Mouse (Mus musculus) kidney, postnatal 0 days (tissue): ENCODE results near the gene Myt1l. TPM values are rescaled to one million over a fixed set of nuclear protein-coding genes. Genes with fewer than 3 reads are reported as not detected.

Source experiments
- ATAC-seq: fragments of 200-750 bp; cut with Nextera tagmentation; replicated peaks from 2 replicates; pipeline ENCODE4 v1.8.0; 2017; ENCODE audit warnings: low read depth, moderate number of reproducible peaks, moderate TSS enrichment, moderate library complexity; ENCODE audit not compliant: low FRiP score
- DNase-seq: peaks from one replicate; pipeline ENCODE4 v3.0.0-alpha.2; 2016; ENCODE audit warnings: low spot score
- H3K27ac ChIP-seq: fragments of 300-500 bp; sonication (generic); 2 replicates; pipeline ENCODE4 v1.5.1; 2014; ENCODE audit warnings: mild to moderate bottlenecking
- H3K27me3 ChIP-seq: fragments of 300-500 bp; sonication (generic); 2 replicates; pipeline ENCODE4 v1.6.1; 2014; ENCODE audit warnings: low read length, mixed read lengths; ENCODE audit not compliant: insufficient read depth
- H3K36me3 ChIP-seq: fragments of 300-500 bp; sonication (generic); 2 replicates; pipeline ENCODE4 v1.6.1; 2014; ENCODE audit warnings: low read length, mixed read lengths; ENCODE audit not compliant: insufficient read depth
- H3K4me1 ChIP-seq: fragments of 300-500 bp; sonication (generic); replicated peaks from 2 replicates; pipeline ENCODE4 v1.6.1; 2014; ENCODE audit warnings: antibody characterized with exemption, low read length, mixed read lengths; ENCODE audit not compliant: insufficient read depth
- H3K4me2 ChIP-seq: fragments of 300-500 bp; sonication (generic); 2 replicates; pipeline ENCODE4 v1.6.1; 2014; ENCODE audit warnings: mild to moderate bottlenecking, low read length, moderate library complexity, mixed read lengths
- H3K4me3 ChIP-seq: fragments of 300-500 bp; sonication (generic); replicated peaks from 2 replicates; pipeline ENCODE4 v1.5.1; 2014; ENCODE audit warnings: low read depth, low read length
- H3K9ac ChIP-seq: fragments of 300-500 bp; sonication (generic); 2 replicates; pipeline ENCODE4 v1.6.1; 2014; ENCODE audit warnings: low read depth, low read length
- H3K9me3 ChIP-seq: fragments of 300-500 bp; sonication (generic); replicated peaks from 2 replicates; pipeline ENCODE4 v1.6.1; 2016; ENCODE audit warnings: low read length, inconsistent platforms, mixed read lengths
- CTCF ChIP-seq: IDR thresholded peaks from 2 replicates; pipeline ENCODE4 v1.5.1; 2016; ENCODE audit warnings: antibody characterized with exemption, low read depth, mild to moderate bottlenecking, moderate library complexity
- WGBS: fragments of 180-500 bp; shearing (Covaris S2); extraction: QIAGEN DNeasy Blood & Tissue Kit; methylation state at CpG from one replicate; pipeline ENCODE4 v1.1.7; 2014; 5-methylcytosine and 5-hydroxymethylcytosine counted together
- polyA plus RNA-seq: library from polyadenylated mRNA; unstranded; fragments of >200 nt; fragmentation: Nextera tagmentation; extraction: Ambion mirVana; gene quantifications from 2 replicates; pipeline ENCODE4 v1.2.1, GENCODE M21; 2015

Gene Myt1l
- polyA plus RNA-seq, 1 experiment from 2014 or later = 0.07 TPM

DNA sequence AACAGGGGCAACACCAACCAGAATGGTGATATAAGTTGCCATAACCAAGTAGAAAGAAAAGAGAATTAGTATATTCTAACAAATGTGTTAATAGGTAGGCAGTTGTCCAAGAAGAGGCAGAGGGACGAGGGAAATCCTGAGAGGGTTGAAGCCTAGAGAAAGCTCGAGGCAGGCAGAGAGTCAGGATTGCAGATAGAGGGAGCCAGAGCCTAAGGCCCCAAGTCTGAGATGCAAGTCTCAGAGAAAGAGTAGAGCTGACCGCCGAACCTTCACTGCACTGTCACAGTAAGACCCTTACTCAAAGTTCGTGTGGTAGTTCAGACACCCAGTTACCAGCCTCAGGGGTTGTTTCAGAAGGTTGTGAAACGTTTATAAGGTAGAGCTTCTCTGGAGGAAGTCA, 71.7 kb downstream of the Myt1l start:
- ATAC-seq = no peak
- 53% methylated on average over 6 of the region's 6 CpGs for WGBS

DNA sequence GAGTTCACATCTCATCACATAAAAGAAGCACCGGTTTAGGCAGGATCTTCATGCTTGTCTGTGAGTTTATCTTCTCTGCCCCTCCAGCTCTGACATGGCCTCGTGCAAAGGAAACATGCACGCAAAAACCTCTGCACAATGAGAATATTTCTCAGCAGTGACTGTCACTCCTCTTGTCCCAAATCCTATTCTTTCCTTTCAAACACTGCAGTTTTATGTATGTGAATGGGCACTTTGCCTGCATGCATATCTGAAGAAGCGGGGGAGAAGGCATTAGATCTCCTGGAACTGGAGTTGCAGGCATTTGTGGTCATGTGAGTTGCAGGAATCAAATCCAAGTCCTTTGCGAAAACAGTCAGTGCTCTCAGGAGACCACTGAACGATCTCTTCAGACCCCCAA, 73.0 kb downstream of the Myt1l start:
- no peaks in the 10 kb centered on the region for H3K36me3 ChIP-seq
- H3K9ac ChIP-seq = no peak overlapping the region
- H3K27ac ChIP-seq = no peak overlapping the region
- H3K4me2 ChIP-seq = no peak overlapping the region
- H3K4me3 ChIP-seq = no peak overlapping the region
- no peaks in the 10 kb centered on the region for H3K27me3 ChIP-seq
- no peak for TF ChIP-seq CTCF
- ATAC-seq = no peak
- no peak for DNase-seq
- H3K4me1 ChIP-seq = no peaks in the 10 kb centered on the region
- WGBS = 75% methylated on average over 6 of the region's 6 CpGs
- no peaks in the 10 kb centered on the region for H3K9me3 ChIP-seq

More for the DNA sequence above, 71.7 kb downstream of the Myt1l start:
- no peak overlapping the region for H3K4me2 ChIP-seq
- H3K4me1 ChIP-seq = no peaks in the 10 kb centered on the region
- H3K36me3 ChIP-seq = no peaks in the 10 kb centered on the region
- no peak overlapping the region for H3K9ac ChIP-seq
- H3K9me3 ChIP-seq = no peaks in the 10 kb centered on the region
- H3K27me3 ChIP-seq = no peaks in the 10 kb centered on the region
- no peak overlapping the region for H3K4me3 ChIP-seq
- no peak overlapping the region for H3K27ac ChIP-seq
- peak; percentile 43; the same call in 1 of the 2 replicates for TF ChIP-seq CTCF
- peak; percentile 1 for DNase-seq

- Histone ChIP-seq H3K27me3 (no peaks in the 10 kb centered on the region), H3K9me3 (no peaks in the 10 kb centered on the region), H3K9ac (no peak overlapping the region), H3K4me1 (no peaks in the 10 kb centered on the region), H3K4me3 (no peak overlapping the region), H3K4me2 (no peak overlapping the region), H3K36me3 (no peaks in the 10 kb centered on the region), H3K27ac (no peak overlapping the region)
- TF ChIP-seq CTCF = no peak
- no peak for ATAC-seq
- 80% methylated on average over 7 of the region's 7 CpGs for WGBS
- DNase-seq = no peak
These were observed 76.5 kb downstream of the Myt1l start for GRCm38 (mm10) chr12:29604659-29605058.

GRCm38 (mm10) chr12:29605124-29605523, 76.9 kb downstream of the Myt1l start:
- H3K27me3 ChIP-seq = no peaks in the 10 kb centered on the region
- ATAC-seq (no peak), DNase-seq (no peak)
- H3K9me3 ChIP-seq = no peaks in the 10 kb centered on the region
- H3K9ac ChIP-seq = no peak overlapping the region
- H3K4me3 ChIP-seq = no peak overlapping the region
- H3K4me1 ChIP-seq = no peaks in the 10 kb centered on the region
- no peak overlapping the region for H3K27ac ChIP-seq
- H3K4me2 ChIP-seq = no peak overlapping the region
- WGBS = 84% methylated on average over 5 of the region's 5 CpGs
- H3K36me3 ChIP-seq = no peaks in the 10 kb centered on the region
- no peak for TF ChIP-seq CTCF

DNA sequence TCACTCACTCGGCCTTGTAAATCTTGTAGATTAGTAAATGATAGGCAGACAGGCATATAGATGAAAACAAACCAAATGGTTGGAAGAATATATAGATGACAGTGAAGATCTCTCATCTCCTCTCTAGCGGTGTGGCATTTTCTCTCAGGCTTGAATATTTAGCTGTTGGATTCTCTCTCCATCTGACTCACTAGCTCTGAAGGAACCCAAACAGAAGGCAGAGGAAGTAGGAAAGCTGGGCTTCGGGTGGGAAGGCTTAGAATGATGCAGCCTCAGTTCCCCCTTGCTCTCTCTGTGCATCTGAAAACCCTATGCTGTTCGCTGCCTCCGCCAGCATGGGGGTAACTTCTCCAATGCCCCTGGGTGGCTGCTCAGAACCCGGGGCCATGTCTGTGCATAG, 78.0 kb downstream of the Myt1l start:
- Histone ChIP-seq H3K9me3 (no peaks in the 10 kb centered on the region), H3K27ac (no peak overlapping the region), H3K27me3 (no peaks in the 10 kb centered on the region), H3K4me3 (no peak overlapping the region), H3K36me3 (no peaks in the 10 kb centered on the region), H3K4me2 (no peak overlapping the region), H3K4me1 (no peaks in the 10 kb centered on the region), H3K9ac (no peak overlapping the region)
- WGBS = 65% methylated on average over 6 of the region's 6 CpGs
- no peak for TF ChIP-seq CTCF
- DNase-seq (no peak), ATAC-seq (no peak)

DNA sequence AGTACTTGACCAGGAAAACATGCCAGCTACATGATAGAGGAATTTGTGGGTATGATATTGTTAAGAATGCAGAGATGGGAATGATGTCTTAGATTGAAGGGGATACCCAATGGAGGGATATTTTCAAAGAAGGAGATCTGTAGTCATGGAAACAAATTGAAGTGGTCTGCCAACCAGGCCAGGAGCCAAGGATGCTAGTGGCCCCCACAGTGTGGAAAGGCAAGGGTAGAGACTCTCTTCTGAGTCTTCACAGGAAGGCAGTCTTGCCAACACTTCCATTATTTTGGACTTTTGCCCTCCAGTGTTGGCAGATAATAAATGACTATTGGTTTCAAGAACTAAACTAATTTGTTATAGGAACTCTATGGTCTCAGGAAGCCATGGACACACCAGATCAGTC, 89.6 kb downstream of the Myt1l start:
- Histone ChIP-seq H3K9me3 (no peaks in the 10 kb centered on the region), H3K9ac (no peak overlapping the region), H3K36me3 (no peaks in the 10 kb centered on the region), H3K27ac (no peak overlapping the region), H3K4me2 (no peak overlapping the region), H3K4me3 (no peak overlapping the region), H3K27me3 (no peaks in the 10 kb centered on the region), H3K4me1 (no peaks in the 10 kb centered on the region)
- DNase-seq (no peak), ATAC-seq (no peak)
- TF ChIP-seq CTCF = no peak

GRCm38 (mm10) chr12:29621530-29621929, 93.3 kb downstream of the Myt1l start:
- no peaks in the 10 kb centered on the region for H3K4me1 ChIP-seq
- H3K27me3 ChIP-seq = no peaks in the 10 kb centered on the region
- no peak overlapping the region for H3K27ac ChIP-seq
- WGBS = 53% methylated on average over 5 of the region's 5 CpGs
- TF ChIP-seq CTCF = no peak
- no peak for ATAC-seq
- H3K36me3 ChIP-seq = no peaks in the 10 kb centered on the region
- DNase-seq = no peak
- H3K9ac ChIP-seq = no peak overlapping the region
- H3K9me3 ChIP-seq = no peaks in the 10 kb centered on the region
- no peak overlapping the region for H3K4me3 ChIP-seq
- H3K4me2 ChIP-seq = no peak overlapping the region
